Mouse (Mus musculus): ENCODE measurements around the gene Dot1l.
A peak's percentile ranks its signal among the peaks of the same experiment; 100 is the strongest.

Dot1l gene

DNA sequence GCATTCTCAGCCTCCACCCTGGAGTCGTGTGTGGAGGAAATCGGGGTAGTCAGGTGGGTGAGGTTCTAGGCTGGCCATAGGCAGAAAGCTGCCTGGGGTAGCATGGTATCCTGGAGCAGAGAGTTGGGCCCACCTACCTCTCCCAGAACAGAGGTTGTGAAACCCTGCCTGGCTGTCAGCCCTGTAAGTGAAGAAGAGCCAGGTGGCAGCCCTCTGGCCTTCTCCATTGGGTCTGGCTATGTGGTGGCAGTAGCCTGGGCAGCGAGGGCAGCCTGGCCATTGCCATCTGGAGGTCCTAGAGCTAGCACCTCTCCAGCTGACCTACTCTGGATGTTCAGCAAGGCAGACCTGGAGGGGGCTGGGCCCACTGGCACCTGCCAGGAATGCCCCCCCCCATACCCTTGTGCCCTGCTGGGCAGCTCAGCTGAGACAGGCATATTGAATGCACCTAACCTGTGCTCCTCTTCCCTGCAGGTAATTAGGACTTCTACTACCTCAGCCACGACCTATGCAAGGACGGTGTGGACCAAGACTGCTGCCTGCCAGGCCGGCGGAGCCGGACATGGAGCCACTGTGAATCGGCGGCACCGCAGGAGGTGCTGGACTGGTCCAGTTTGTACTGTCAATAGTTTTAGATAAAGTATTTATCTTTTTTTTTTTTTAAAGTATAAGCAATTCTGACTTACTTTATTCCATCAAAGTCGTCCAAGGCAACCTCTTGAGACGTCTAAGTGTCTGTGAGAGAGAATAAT lies 38.2 kb downstream of the Dot1l start:
- DNase-seq: no peak

GRCm38 (mm10) chr10:80793803-80794202 lies 38.8 kb downstream of the Dot1l start:
- DNase-seq: no peak

DNA sequence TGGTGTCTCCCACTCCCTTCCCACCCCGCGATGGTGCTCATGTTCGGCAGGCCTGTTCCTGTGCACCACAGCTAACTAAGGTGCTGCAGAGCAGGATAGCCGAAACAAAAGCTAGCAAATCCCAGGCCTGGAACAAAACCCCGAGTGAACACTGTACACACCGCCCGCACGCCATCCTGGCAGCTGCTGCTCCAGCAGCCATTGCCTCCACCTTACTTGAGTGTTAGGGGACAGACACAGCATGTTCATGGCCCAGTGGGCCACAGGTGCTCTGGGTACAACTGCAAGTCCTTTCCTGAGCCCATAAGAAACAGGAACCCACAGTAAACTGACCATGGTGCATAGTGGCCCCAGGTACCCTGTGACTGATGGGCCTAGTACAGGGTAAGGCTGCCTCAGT lies 39.7 kb downstream of the Dot1l start:
- DNase-seq: no peak

DNA sequence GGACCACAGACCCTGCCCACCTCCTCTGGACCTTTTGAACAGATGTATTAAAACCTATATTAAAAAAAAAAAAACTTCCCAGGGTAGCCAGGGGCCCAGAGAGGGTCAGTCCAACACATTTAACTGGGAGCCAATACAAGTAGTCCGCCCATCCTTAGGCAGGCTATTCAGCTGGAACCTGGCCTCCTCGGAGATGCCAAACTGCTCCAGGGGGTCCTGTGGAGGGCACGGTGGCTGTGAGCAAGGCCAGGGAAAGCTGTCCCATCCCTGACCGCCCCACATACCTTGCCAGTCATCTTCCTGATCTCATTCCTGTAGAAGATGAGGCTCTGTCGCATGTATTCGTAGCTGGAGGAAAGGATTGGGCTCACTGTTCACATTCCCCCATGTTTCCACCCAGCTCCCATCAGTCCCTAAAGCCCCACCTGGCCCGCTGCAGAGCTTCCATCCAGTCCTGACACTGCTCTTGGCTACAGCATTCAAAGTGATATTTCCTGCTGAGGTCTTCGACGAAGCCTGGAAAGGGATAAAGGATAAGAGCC lies 41.4 kb downstream of the Dot1l start:
- DNase-seq: no peak

DNA sequence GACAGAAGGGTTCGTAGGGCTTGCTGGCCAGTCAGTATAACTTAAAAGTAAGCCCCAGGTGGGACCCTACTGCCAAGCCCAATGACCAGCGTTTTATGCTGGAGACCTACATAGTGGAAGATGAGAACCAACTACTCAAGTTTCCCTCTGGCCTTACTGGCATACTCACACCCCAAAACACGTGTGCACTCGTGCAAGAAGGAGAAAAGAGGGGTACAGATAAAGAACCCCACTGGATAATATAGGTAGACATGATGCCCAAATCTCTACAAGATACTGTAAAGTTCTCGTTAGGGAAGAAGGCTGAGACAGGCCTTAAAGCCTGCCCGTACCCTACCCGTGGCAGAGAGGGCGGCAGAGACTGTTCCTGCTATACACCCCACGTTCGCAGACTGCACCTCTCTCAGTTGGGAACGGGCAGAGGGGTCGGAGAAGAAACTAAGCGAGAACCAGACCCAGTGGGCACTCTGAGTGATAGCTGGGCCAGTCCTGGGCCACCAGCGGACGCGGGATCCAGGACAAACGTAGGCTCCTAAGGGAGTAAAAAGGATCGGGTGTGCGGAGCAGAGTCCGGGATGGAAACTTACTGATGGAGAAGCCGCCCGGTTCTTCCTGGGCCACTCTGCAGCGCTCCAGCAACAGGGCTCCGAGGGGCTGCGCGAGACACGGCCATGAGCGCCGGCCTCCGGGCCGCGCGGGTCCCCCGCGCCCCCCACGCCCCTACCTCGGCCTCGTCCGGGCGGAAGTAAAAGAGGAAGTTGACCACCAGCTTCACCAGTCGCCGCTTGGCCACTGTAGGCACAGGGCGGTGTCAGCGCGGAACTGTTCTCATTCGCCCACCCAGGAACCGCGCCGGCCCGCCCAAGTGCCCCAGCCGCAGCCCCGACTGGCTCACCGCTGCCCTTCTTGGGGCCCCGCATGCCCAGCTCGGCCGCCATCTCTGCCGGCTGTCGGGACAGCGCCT lies 42.5 kb downstream of the Dot1l start:
- DNase-seq: peak; percentile 17

DNA sequence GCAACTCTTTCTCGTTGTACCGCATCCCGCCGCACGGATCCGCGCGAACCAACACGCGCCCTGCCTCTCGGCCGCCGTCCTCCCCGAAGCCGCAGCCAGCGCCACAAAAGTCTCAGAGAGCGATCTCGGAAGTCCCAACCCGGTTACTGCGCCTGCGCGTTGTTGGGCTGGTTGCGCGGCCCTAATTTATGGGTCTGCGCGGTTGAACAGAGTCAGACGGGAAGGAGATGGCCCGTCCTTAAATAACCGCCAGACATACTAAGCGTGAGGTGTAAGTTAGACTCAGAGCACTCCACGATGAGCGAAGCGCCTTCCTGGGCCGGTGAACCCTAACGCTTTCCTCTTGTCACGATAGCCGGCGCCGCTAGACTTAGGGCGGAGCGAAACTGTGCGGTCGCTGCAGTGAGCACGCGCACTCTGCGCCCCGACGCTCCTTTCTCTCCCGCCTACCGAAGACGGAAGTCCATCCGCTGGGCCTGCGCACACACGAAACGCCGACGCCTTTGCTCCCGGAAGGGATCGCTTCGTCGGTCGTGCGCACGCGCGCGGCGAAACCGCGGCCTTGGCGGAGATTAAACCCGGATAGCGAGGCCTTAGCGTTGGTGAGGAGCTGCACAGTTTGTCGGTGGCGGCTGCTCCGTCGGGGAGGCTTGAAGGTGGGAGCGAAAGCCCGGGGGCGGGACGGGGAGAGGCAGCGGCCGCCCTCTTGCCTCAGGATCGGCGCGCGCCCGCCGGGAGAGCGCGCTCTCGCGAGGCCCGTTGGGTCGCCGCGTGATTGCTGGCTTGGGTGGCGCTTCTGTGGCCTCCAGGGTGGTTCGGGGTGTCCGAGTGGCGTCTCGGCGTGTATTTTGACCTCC lies 43.4 kb downstream of the Dot1l start, which contains the start of the genes Sf3a2 and Plekhj1:
Gene Sf3a2 (plus strand): TSS at position 49 of the 857 bp plus-strand sequence.
Gene Plekhj1 (minus strand): TSS at position 477 of the 857 bp plus-strand sequence.
- peak; percentile 96 for DNase-seq

DNA sequence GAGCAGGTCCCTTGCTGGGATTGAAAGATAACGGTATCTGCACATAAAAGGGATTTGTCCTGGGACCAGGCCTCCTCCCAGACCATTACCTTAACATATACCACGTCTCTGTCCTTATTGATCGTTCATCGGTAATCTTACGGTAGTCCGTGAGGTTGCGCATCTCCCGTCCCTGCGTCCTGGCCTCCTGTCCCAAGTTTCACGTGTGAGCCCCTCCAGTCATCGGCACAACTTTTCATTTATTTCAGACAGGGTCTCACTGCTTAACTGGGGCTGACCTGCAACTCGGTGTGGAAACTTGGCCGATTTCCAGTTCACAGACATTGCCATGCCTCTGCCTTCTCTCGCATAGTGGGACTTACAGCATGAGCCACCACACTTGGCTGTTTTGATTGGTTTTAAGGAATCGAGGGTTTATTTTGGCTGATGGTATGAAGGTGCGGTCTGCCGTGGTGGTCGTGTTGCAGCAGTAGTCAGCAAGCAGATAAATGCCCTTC lies 44.1 kb downstream of the Dot1l start:
- no peak for DNase-seq

GRCm38 (mm10) chr10:80802204-80802912 lies 47.4 kb downstream of the Dot1l start:
- no peak for DNase-seq

DNA sequence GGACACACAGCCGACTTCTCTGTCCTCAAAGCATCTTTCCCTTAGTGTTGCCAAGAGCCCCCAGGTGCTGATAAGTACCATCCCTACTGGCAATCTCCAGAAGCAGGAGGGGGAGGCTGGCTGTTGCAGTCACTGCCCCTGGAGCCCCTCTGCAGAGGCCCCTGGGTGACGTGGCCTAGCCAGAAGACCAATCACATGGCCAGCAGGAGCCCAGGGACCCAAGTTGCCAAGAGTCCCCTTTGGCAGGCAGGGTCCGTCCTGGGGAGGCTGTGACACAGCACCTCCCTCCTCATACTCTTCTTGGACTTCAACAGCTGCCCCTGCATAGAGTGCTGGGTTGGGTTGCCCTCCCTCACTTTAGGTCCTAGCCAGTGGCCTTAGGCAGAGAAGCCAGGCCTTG lies 48.0 kb downstream of the Dot1l start:
- no peak for DNase-seq

GRCm38 (mm10) chr10:80804340-80804739 lies 49.3 kb downstream of the Dot1l start:
- no peak for DNase-seq

DNA sequence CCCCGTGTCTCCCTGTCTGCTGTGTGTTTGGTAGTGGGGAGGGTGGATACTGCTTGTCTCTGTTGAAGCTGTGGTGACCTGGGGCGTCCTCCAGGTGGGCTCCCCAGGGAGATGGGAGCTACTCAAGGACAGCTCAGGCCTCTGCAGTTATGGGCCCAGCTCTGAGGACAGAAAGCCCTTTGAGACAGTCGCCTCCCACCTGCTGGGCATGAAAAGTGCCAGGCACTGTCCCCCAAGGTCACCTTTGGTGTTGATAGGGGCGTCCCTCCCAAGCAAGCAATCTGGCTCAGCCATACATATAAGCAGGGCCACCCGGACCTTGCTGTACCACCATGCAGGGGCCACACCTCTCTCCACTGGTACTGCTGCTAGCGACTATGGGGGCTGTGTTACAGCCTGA lies 49.9 kb downstream of the Dot1l start, which contains the start of gene Amh:
Gene Amh (plus strand): TSS at position 328 of the 400 bp plus-strand sequence.
- DNase-seq: no peak

GRCm38 (mm10) chr10:80805322-80805721 lies 50.3 kb downstream of the Dot1l start:
- no peak for DNase-seq

DNA sequence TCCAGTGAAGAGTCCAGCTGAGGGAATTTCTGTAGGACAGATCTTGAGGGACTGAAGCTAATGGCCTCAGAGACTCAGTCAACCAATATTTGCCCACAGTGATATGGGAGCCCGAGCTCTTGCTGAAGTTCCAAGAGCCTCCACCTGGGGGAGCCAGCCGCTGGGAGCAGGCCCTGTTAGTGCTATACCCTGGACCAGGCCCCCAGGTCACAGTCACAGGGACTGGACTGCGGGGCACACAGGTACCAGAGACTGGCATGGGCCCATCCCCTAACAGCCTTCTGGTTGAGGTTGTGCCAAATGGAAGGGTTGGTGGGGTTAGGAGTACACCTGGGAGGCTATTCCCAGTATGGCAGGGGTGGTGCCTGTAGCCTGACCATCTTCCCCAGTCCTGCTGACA lies 50.9 kb downstream of the Dot1l start:
- peak; percentile 79 for DNase-seq

DNA sequence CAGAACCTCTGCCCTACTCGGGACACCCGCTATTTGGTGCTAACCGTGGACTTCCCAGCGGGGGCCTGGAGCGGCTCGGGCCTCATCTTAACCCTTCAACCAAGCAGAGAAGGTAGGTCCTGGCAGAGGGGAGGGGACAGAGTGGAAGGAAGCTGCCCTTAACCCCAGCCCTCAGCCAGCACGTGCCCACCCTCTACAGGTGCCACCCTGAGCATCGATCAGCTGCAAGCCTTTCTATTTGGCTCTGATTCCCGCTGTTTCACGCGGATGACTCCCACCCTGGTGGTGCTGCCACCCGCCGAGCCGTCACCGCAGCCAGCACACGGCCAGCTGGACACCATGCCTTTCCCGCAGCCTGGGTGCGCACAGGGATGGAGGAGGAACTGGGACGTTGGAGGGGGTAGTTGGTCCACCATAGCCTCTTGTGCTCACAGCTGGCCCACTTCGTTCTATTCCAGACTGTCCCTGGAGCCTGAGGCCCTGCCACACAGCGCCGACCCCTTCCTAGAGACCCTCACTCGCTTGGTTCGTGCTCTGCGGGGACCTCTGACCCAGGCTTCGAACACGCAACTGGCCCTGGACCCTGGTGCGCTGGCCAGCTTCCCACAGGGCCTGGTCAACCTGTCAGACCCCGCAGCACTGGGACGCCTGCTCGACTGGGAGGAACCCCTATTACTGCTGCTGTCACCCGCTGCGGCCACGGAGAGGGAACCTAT lies 51.5 kb downstream of the Dot1l start:
- no peak for DNase-seq

DNA sequence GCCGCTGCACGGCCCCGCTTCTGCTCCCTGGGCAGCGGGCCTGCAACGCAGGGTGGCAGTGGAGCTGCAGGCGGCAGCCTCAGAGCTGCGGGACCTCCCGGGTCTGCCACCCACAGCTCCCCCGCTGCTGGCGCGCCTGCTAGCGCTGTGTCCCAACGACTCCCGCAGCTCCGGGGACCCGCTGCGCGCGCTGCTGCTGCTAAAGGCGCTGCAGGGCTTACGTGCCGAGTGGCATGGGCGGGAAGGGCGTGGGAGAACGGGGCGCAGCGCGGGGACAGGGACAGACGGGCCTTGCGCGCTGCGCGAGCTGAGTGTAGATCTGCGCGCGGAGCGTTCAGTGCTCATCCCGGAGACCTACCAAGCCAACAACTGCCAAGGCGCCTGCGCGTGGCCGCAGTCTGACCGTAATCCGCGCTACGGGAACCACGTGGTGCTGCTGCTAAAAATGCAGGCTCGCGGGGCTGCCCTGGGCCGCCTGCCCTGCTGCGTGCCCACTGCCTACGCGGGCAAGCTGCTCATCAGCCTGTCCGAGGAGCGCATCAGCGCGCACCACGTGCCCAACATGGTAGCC lies 52.1 kb downstream of the Dot1l start:
- peak; percentile 56 for DNase-seq

DNA sequence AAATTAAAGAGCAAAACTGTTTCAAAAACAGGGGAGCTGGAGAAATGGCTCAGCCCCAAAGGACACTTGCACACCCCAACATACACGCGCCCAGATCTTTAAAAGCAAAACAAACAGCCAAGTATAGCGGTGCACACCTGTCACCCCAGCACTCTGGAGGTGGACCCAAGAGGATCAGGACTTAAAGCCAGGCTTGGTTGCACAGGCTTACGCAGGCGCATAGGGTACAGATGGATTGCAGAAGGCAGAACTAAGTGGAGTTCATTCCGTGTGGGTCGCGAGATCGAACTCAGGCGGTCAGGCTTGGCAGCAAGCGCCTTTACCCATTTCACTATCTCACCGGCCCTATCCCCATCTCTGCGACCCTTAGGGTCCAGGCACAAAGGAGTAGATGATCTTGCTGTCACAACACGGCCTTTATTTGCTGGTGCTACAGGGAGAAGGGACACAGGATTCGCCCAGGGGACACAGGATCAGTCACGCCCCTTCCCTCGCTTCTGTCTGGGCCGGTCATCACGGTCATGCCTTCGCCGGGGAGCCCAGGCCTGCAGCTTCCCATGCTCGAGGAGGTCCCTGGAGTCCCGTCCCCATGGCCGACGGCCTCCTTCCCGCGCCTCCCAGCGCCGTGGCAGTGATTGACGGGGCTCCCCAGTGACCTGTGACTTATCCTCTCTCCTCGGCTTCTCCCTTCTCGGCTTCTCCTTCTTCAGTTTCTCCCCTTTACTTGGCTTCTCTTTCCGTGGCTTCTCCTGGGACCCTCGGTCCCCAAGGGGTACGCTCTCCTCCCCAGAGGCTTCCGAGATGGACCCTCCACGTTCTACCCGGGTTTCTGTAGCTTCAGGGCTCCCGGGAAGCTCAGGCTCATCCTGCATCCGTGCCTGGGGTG lies 53.3 kb downstream of the Dot1l start:
- DNase-seq: no peak

GRCm38 (mm10) chr10:80808985-80809632 lies 54.1 kb downstream of the Dot1l start:
- no peak for DNase-seq

DNA sequence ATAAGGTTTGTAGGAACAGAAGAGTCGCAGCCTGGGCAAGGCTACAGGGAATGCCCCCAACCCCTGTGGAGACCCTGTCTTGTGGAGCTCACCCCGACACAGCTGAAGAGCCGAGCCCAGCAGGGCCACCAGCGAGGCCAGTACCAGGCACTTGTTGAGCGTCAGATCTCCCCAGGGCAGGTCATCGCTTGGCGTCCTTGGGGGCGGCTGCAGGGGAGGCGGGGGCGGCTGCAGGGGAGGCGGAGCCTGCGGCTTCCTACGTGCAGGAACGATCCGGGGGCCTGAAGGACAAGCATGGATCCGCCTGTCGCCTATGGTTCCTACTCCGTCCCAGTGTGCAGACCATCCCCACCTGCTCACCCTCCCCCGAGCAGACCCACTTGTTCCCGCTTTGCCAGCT lies 55.1 kb downstream of the Dot1l start:
- DNase-seq: no peak
